Mouse (Mus musculus) intestine, embryonic 14.5 days (tissue): ENCODE results near the gene Fbxo30. TPM values are rescaled to one million over a fixed set of nuclear protein-coding genes. Genes with fewer than 3 reads are reported as not detected.

Experiments
- ATAC-seq: fragments of 200-750 bp; cut with Nextera tagmentation; replicated peaks from 2 replicates; pipeline ENCODE4 v1.8.0; 2017; ENCODE audit warnings: low read depth, moderate number of reproducible peaks, moderate TSS enrichment, moderate library complexity; ENCODE audit not compliant: low FRiP score, low TSS enrichment
- DNase-seq: peaks from one replicate; pipeline ENCODE4 v3.0.0-alpha.2; 2018; ENCODE audit warnings: low spot score
- H3K27ac ChIP-seq: fragments of 300-500 bp; sonication (generic); 2 replicates; pipeline ENCODE4 v1.5.1; 2014; ENCODE audit warnings: low read depth, mild to moderate bottlenecking, control low read depth
- H3K27me3 ChIP-seq: fragments of 300-500 bp; sonication (generic); replicated peaks from 2 replicates; pipeline ENCODE4 v1.6.1; 2014; ENCODE audit warnings: low read length, control low read depth; ENCODE audit not compliant: control insufficient read depth, insufficient read depth
- H3K36me3 ChIP-seq: fragments of 300-500 bp; sonication (generic); 2 replicates; pipeline ENCODE4 v1.6.1; 2014; ENCODE audit warnings: low read length, control low read depth; ENCODE audit not compliant: control insufficient read depth, insufficient read depth
- H3K4me1 ChIP-seq: fragments of 300-500 bp; sonication (generic); replicated peaks from 2 replicates; pipeline ENCODE4 v1.6.1; 2014; ENCODE audit warnings: low read length, control low read depth, mixed read lengths; ENCODE audit not compliant: control insufficient read depth, insufficient read depth
- H3K4me2 ChIP-seq: fragments of 300-500 bp; sonication (generic); 2 replicates; pipeline ENCODE4 v1.6.1; 2014; ENCODE audit warnings: low read length
- H3K4me3 ChIP-seq: fragments of 300-500 bp; sonication (generic); 2 replicates; pipeline ENCODE4 v1.5.1; 2014; ENCODE audit warnings: low read depth, low read length, control low read depth, mixed read lengths
- H3K9ac ChIP-seq: fragments of 300-500 bp; sonication (generic); 2 replicates; pipeline ENCODE4 v1.6.1; 2014; ENCODE audit warnings: mild to moderate bottlenecking, low read length
- H3K9me3 ChIP-seq: fragments of 300-500 bp; sonication (generic); 2 replicates; pipeline ENCODE4 v1.6.1; 2016; ENCODE audit warnings: low read length, control low read depth; ENCODE audit not compliant: control insufficient read depth
- WGBS: fragments of 180-500 bp; shearing (Covaris S2); extraction: QIAGEN DNeasy Blood & Tissue Kit; methylation state at CpG from one replicate; pipeline ENCODE4 v1.1.7; 2014; 5-methylcytosine and 5-hydroxymethylcytosine counted together
- polyA plus RNA-seq: library from polyadenylated mRNA; unstranded; fragments of >200 nt; fragmentation: Nextera tagmentation; extraction: Ambion mirVana; gene quantifications from 2 replicates; pipeline ENCODE4 v1.2.1, GENCODE M21; 2014

Gene Fbxo30
- polyA plus RNA-seq, 1 experiment from 2014 or later, result 23.1 TPM

GRCm38 (mm10) chr10:11344536-11345468 is 63.7 kb downstream of the Fbxo30 start:
- H3K9me3 ChIP-seq, result no peaks in the 10 kb centered on the region
- H3K36me3 ChIP-seq, result no peaks in the 10 kb centered on the region
- no peaks in the 10 kb centered on the region for H3K27me3 ChIP-seq
- no peak overlapping the region for H3K4me2 ChIP-seq
- no peak overlapping the region for H3K9ac ChIP-seq
- DNase-seq, result no peak
- 85% methylated on average over 18 of the region's 18 CpGs for WGBS
- no peak overlapping the region for H3K27ac ChIP-seq
- ATAC-seq, result no peak
- no peak overlapping the region for H3K4me3 ChIP-seq
- H3K4me1 ChIP-seq, result no peaks in the 10 kb centered on the region

Other genes with a start within 250 kb of the Fbxo30 start
- gene Grm1, start 199.0 kb upstream of the Fbxo30 start, polyA plus RNA-seq, result not detected in 2 replicates
- gene Shprh, start 131.9 kb upstream of the Fbxo30 start, polyA plus RNA-seq, result 20.6 and 24.1 TPM in 2 replicates
- 0.39 and 0.57 TPM in 2 replicates for gene Epm2a, start 62.1 kb downstream of the Fbxo30 start, polyA plus RNA-seq